Mouse (Mus musculus) cortical plate, adult 2 months (tissue): ENCODE measurements around the gene Mcam.
A peak's percentile ranks its signal among the peaks of the same experiment; 100 is the strongest.

Experiments used
- CTCF ChIP-seq: fragments of 200-500 bp; IDR thresholded peaks from 2 replicates; pipeline ENCODE4 v1.5.1; 2011; ENCODE audit warnings: mild to moderate bottlenecking, control low read depth, low read length; ENCODE audit not compliant: insufficient read depth; ENCODE audit errors: extremely low read depth
- POLR2A ChIP-seq: fragments of 200-500 bp; IDR thresholded peaks from 2 replicates; pipeline ENCODE4 v1.6.1; 2011; ENCODE audit warnings: mild to moderate bottlenecking, low read length, control low read depth; ENCODE audit not compliant: insufficient read depth; ENCODE audit errors: extremely low read depth

- TF ChIP-seq CTCF (no peak), POLR2A (peak; percentile 39; the same call in 1 of the 2 replicates)
Observed at GRCm38 (mm10) chr9:44087761-44088455, 46.4 kb upstream of the Mcam start.
